Mouse (Mus musculus) kidney, embryonic 15.5 days (tissue): ENCODE measurements around the gene Eif4e3. TPM values are rescaled to one million over a fixed set of nuclear protein-coding genes. Genes with fewer than 3 reads are reported as not detected.
A peak's percentile ranks its signal among the peaks of the same experiment; 100 is the strongest.

Source experiments
- ATAC-seq: fragments of 200-750 bp; cut with Nextera tagmentation; replicated peaks from 2 replicates; pipeline ENCODE4 v1.8.0; 2017; ENCODE audit warnings: moderate TSS enrichment; ENCODE audit not compliant: low FRiP score
- H3K27ac ChIP-seq: fragments of 300-500 bp; sonication (generic); 2 replicates; pipeline ENCODE4 v1.5.1; 2015; ENCODE audit warnings: mild to moderate bottlenecking, inconsistent platforms
- H3K27me3 ChIP-seq: fragments of 300-500 bp; sonication (generic); 2 replicates; pipeline ENCODE4 v1.6.1; 2015; ENCODE audit warnings: inconsistent platforms
- H3K36me3 ChIP-seq: fragments of 300-500 bp; sonication (generic); 2 replicates; pipeline ENCODE4 v1.6.1; 2015; ENCODE audit warnings: inconsistent platforms
- H3K4me1 ChIP-seq: fragments of 300-500 bp; sonication (generic); 2 replicates; pipeline ENCODE4 v1.6.1; 2015; ENCODE audit warnings: inconsistent platforms
- H3K4me2 ChIP-seq: fragments of 300-500 bp; sonication (generic); 2 replicates; pipeline ENCODE4 v1.6.1; 2015; ENCODE audit warnings: moderate library complexity, mild to moderate bottlenecking, inconsistent platforms
- H3K4me3 ChIP-seq: fragments of 300-500 bp; sonication (generic); replicated peaks from 2 replicates; pipeline ENCODE4 v1.5.1; 2015; ENCODE audit warnings: mild to moderate bottlenecking, inconsistent platforms
- H3K9ac ChIP-seq: fragments of 300-500 bp; sonication (generic); 2 replicates; pipeline ENCODE4 v1.6.1; 2015; ENCODE audit warnings: mild to moderate bottlenecking, inconsistent platforms
- H3K9me3 ChIP-seq: fragments of 300-500 bp; sonication (generic); replicated peaks from 2 replicates; pipeline ENCODE4 v1.6.1; 2016; ENCODE audit warnings: inconsistent platforms
- WGBS: fragments of 180-500 bp; shearing (Covaris S2); methylation state at CpG from one replicate; pipeline ENCODE4 v1.1.7; 2015; ENCODE audit warnings: mixed read lengths; 5-methylcytosine and 5-hydroxymethylcytosine counted together
- polyA plus RNA-seq: library from polyadenylated mRNA; unstranded; fragments of >200 nt; fragmentation: Nextera tagmentation; extraction: Ambion mirVana; gene quantifications from 2 replicates; pipeline ENCODE4 v1.2.1, GENCODE M21; 2015

The Eif4e3 gene
- 17.6 and 17.8 TPM in 2 replicates for polyA plus RNA-seq

- peak; percentile 85 for ATAC-seq
- WGBS, result under 1% methylated on average over 63 of the region's 75 CpGs
Measured at GRCm38 (mm10) chr6:99666318-99667171, at the start of gene Eif4e3, which contains the start of gene Gm20696. Gene Eif4e3, minus strand, starts transcription at chr6:99666771. Gene Gm20696, minus strand, starts transcription at chr6:99666797.

DNA sequence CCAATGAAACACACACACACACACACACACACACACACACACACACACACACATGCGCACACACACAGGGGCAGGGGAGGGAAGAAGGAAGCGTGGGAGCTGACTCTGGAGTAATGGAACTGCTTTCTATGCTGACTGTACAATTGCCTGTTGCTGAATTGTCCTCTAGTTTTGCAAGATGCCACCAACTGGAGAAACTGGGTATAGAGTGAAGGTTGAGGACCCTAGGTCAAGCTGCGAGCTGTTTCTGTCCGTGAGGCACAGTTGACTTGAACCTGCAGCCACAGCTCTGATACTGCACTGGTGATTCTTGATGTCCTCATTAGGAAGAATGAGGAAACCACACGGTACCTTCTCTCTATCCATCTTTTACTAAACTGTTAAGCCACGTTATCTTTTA, 49.3 kb upstream of the Eif4e3 start:
- H3K9me3 ChIP-seq, result no peaks in the 10 kb centered on the region
- no peak overlapping the region for H3K4me3 ChIP-seq
- no peak overlapping the region for H3K4me2 ChIP-seq
- 68% methylated on average over 6 of the region's 6 CpGs for WGBS
- H3K27ac ChIP-seq, result no peak overlapping the region
- 0 out of 2 replicates have a peak, but pooled peaks cover 9% of the 10 kb centered on the region for H3K27me3 ChIP-seq
- no peak overlapping the region for H3K9ac ChIP-seq
- H3K4me1 ChIP-seq, result no peaks in the 10 kb centered on the region
- no peak for ATAC-seq
- H3K36me3 ChIP-seq, result no peaks in the 10 kb centered on the region

More at GRCm38 (mm10) chr6:99666318-99667171, at the start of gene Eif4e3, which contains the start of gene Gm20696:
- peaks cover 9% of the 10 kb centered on the region; the same call in 1 of the 2 replicates for H3K27me3 ChIP-seq
- peaks cover 40% of the 10 kb centered on the region for H3K4me1 ChIP-seq
- H3K9ac ChIP-seq, result peak within 1 kb of the TSS; percentile 73
- peak within 1 kb of the TSS; percentile 83 for H3K27ac ChIP-seq
- no peaks in the 10 kb centered on the region for H3K9me3 ChIP-seq
- peak within 1 kb of the TSS; percentile 80 for H3K4me3 ChIP-seq
- no peaks in the 10 kb centered on the region for H3K36me3 ChIP-seq
- peak within 1 kb of the TSS; percentile 88 for H3K4me2 ChIP-seq

DNA sequence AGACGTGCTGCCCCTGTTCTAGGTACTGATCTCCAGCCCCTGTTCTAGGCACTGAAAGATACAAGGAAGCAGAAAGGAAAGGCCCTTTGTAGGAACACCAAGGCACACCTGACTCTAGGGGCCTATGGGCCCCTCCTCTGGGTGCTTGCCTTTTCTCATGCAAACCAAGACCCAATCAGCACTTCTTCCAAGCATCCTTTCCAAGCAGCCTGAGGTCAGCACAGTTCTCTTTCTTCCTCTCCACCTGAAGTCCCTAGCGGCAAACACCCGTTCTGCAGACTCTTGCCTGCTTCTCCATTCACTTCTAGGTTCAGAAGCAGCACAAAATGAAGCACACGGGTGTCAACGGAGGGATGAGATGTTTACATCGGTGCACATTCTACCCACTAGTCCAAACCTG, 48.6 kb upstream of the Eif4e3 start:
- H3K9me3 ChIP-seq, result no peaks in the 10 kb centered on the region
- H3K4me2 ChIP-seq, result no peak overlapping the region
- no peaks in the 10 kb centered on the region for H3K36me3 ChIP-seq
- H3K4me1 ChIP-seq, result no peaks in the 10 kb centered on the region
- H3K27ac ChIP-seq, result no peak overlapping the region
- ATAC-seq, result no peak
- peaks cover 9% of the 10 kb centered on the region; the same call in 1 of the 2 replicates for H3K27me3 ChIP-seq
- no peak overlapping the region for H3K9ac ChIP-seq
- 64% methylated on average over 6 of the region's 6 CpGs for WGBS
- no peak overlapping the region for H3K4me3 ChIP-seq

DNA sequence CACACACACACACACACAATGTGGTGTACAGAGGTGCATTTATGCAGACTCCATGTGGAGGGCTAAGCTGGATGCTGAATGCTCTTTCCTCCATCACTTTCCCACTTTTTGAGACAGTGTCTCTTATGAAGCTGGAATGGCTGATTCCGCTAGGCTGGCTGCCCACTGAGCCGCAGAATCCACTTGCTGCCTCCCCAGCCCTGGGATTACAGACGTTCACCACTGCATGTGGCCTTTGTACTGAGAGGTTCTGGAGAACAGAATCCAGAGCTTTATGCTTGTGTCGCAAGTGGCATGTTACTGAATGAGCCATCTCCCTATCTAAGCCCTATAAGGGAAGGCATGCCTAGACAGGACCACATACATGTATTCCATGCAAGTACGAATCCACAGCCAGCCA, 46.7 kb upstream of the Eif4e3 start:
- Histone ChIP-seq H3K4me3 (no peak overlapping the region), H3K27me3 (peaks cover 12% of the 10 kb centered on the region; the same call in 1 of the 2 replicates), H3K9ac (no peak overlapping the region), H3K4me1 (no peaks in the 10 kb centered on the region), H3K4me2 (no peak overlapping the region), H3K9me3 (no peaks in the 10 kb centered on the region), H3K27ac (no peak overlapping the region), H3K36me3 (no peaks in the 10 kb centered on the region)
- ATAC-seq, result no peak
- 84% methylated on average over 5 of the region's 5 CpGs for WGBS

GRCm38 (mm10) chr6:99711576-99712101, 45.1 kb upstream of the Eif4e3 start:
- ATAC-seq, result no peak
- Histone ChIP-seq H3K27ac (no peak overlapping the region), H3K9ac (no peak overlapping the region), H3K27me3 (peaks cover 8% of the 10 kb centered on the region; the same call in 1 of the 2 replicates), H3K9me3 (no peaks in the 10 kb centered on the region), H3K36me3 (no peaks in the 10 kb centered on the region), H3K4me1 (no peaks in the 10 kb centered on the region), H3K4me2 (no peak overlapping the region), H3K4me3 (no peak overlapping the region)
- 70% methylated on average over 11 of the region's 11 CpGs for WGBS

GRCm38 (mm10) chr6:99700484-99700883, 33.9 kb upstream of the Eif4e3 start:
- Histone ChIP-seq H3K27ac (peak overlapping the region; percentile 56; the same call in 1 of the 2 replicates), H3K36me3 (no peaks in the 10 kb centered on the region), H3K4me1 (peaks cover 15% of the 10 kb centered on the region), H3K4me2 (no peak overlapping the region), H3K9ac (no peak overlapping the region), H3K4me3 (no peak overlapping the region), H3K27me3 (peaks cover 30% of the 10 kb centered on the region), H3K9me3 (no peaks in the 10 kb centered on the region)
- 28% methylated on average over 3 of the region's 3 CpGs for WGBS
- ATAC-seq, result peak; percentile 78

GRCm38 (mm10) chr6:99692916-99693841, 26.6 kb upstream of the Eif4e3 start:
- Histone ChIP-seq H3K36me3 (no peaks in the 10 kb centered on the region), H3K4me2 (peak overlapping the region; percentile 96), H3K27ac (no peak overlapping the region), H3K4me3 (peak overlapping the region; percentile 79), H3K9me3 (no peaks in the 10 kb centered on the region), H3K9ac (peak overlapping the region; percentile 67), H3K27me3 (peaks cover 93% of the 10 kb centered on the region), H3K4me1 (peaks cover 18% of the 10 kb centered on the region)
- peak; percentile 63 for ATAC-seq
- 1% methylated on average over 110 of the region's 110 CpGs for WGBS

DNA sequence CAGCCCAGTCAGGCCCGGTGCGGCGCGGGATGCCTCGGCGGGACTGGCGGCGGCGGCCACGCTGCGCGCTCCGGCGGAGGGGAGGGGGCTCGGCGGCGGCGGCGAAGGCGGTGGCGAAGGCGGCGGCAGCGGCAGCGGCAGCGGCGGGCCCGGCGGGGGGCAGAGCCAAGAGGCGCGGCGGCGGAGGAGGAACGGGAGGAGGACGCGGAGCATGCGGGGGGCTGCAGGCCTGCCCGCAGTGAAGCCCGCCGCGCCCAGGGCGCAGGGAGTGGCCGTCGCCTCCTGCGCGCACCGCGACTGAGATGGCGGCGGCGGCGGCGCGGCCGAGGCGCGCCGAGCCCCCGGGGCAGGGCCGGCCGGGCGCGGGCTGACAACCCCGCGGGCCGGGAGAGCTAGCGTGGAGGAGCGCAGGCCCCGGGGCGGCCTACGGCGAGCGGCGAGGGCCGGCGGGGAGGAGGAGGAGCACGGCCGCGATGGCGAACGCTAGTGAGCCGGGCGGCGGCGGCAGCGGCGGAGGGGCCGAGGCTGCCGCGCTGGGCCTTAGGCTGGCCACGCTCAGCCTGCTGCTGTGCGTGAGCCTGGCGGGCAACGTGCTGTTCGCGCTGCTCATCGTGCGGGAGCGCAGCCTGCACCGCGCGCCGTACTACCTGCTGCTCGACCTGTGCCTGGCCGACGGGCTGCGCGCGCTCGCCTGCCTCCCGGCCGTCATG, 25.8 kb upstream of the Eif4e3 start, which contains the start of gene Gpr27:
TSS of gene Gpr27 (plus strand) at position 474 of the 710 bp plus-strand sequence.
- Histone ChIP-seq H3K4me3 (peak within 1 kb of the TSS; percentile 79), H3K4me2 (peak within 1 kb of the TSS; percentile 96), H3K27ac (no peak within 1 kb of the TSS), H3K4me1 (peaks cover 18% of the 10 kb centered on the region), H3K9ac (peak within 1 kb of the TSS; percentile 67), H3K9me3 (no peaks in the 10 kb centered on the region), H3K27me3 (peaks cover 86% of the 10 kb centered on the region), H3K36me3 (no peaks in the 10 kb centered on the region)
- under 1% methylated on average over 79 of the region's 112 CpGs for WGBS
- peak; percentile 82 for ATAC-seq

- no peaks in the 10 kb centered on the region for H3K9me3 ChIP-seq
- WGBS, result 6% methylated on average over 25 of the region's 25 CpGs
- ATAC-seq, result no peak
Measured at GRCm38 (mm10) chr6:99691666-99692205, 25.2 kb upstream of the Eif4e3 start.

GRCm38 (mm10) chr6:99688513-99688912, 21.9 kb upstream of the Eif4e3 start:
- no peak overlapping the region for H3K4me2 ChIP-seq
- no peak overlapping the region for H3K4me3 ChIP-seq
- no peak for ATAC-seq

More at GRCm38 (mm10) chr6:99691666-99692205, 25.2 kb upstream of the Eif4e3 start:
- Histone ChIP-seq H3K36me3 (no peaks in the 10 kb centered on the region), H3K9ac (peak overlapping the region; percentile 67), H3K4me2 (peak overlapping the region; percentile 96), H3K4me3 (peak overlapping the region; percentile 79), H3K27me3 (peaks cover 79% of the 10 kb centered on the region), H3K4me1 (peaks cover 18% of the 10 kb centered on the region), H3K27ac (no peak overlapping the region)

GRCm38 (mm10) chr6:99684899-99685298, 18.3 kb upstream of the Eif4e3 start:
- Histone ChIP-seq H3K27me3 (peaks cover 15% of the 10 kb centered on the region), H3K9ac (no peak overlapping the region), H3K27ac (no peak overlapping the region), H3K4me2 (no peak overlapping the region), H3K4me1 (no peaks in the 10 kb centered on the region), H3K4me3 (no peak overlapping the region), H3K36me3 (no peaks in the 10 kb centered on the region), H3K9me3 (no peaks in the 10 kb centered on the region)
- no peak for ATAC-seq
- 56% methylated on average over 5 of the region's 5 CpGs for WGBS

More at GRCm38 (mm10) chr6:99688513-99688912, 21.9 kb upstream of the Eif4e3 start:
- Histone ChIP-seq H3K27ac (no peak overlapping the region), H3K9ac (no peak overlapping the region), H3K36me3 (no peaks in the 10 kb centered on the region), H3K4me1 (peaks cover 12% of the 10 kb centered on the region), H3K27me3 (peaks cover 51% of the 10 kb centered on the region), H3K9me3 (no peaks in the 10 kb centered on the region)
- WGBS, result 84% methylated on average over 6 of the region's 6 CpGs
